Mouse (Mus musculus): Measurements from ENCODE around the gene Letmd1. TPM values are rescaled to one million over a fixed set of nuclear protein-coding genes. Genes with fewer than 3 reads are reported as not detected.
A peak's percentile ranks its signal among the peaks of the same experiment; 100 is the strongest.

Gene Letmd1
- polyA plus RNA-seq, 1 experiment from 2014 or later = 13.6 TPM

DNA sequence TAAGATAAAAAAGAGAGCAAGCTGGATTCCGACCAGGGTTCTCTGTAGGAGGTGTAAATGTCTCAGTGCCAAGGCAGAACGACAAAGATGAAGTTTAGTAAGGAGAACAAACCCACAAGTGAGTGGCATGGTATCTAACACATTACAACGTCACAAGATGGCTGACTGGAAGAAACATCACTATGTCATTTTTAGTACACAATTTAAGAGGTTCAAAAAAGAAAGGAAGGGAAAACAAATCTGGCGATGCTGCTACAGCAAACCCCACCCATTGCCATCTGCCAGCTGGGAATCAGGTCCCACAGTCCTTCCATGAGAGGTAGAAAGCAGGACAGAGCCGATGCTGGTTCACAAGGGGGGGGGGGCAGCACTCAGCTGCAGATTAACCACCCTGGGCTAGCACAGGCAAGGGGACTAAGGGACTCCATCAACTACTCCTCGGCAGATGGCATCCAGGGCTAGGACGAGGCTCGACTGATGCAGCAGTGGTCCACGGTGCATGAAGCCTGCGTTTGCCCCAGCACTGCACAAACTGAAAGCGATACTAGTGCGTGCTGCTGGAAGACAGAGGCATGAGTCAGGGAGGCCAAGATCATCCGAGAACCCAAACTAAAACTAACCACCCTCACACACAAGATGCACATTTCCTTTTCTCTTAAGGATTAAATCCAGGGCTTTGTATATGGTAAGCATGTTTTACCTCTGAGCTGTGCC lies 39.8 kb downstream of the Letmd1 start:
- no peaks in the 10 kb centered on the region for H3K9me3 ChIP-seq (ENCODE audit: control insufficient read depth, low read length)
- H3K27ac ChIP-seq (replicated peaks in 1 of 2; ENCODE audit: control insufficient read depth in 1 of 2, insufficient read depth in 1 of 2, low read depth in 2 of 2, low read length in 2 of 2) = no peak overlapping the region
- 0 out of 4 replicates have a peak, but pooled peaks cover 0 to 3% of the 10 kb centered on the region in 2 experiments for H3K4me1 ChIP-seq (ENCODE audit: control insufficient read depth in 2 of 2, insufficient read depth in 2 of 2, low read length in 2 of 2)
- H3K4me3 ChIP-seq (ENCODE audit: control insufficient read depth in 1 of 2, insufficient read depth in 1 of 2, low read depth in 1 of 2, low read length in 2 of 2) = no peak overlapping the region
- no peak overlapping the region for H3K4me2 ChIP-seq (ENCODE audit: low read length)
- H3K36me3 ChIP-seq (ENCODE audit: control insufficient read depth, insufficient read depth, low read length) = peaks cover 85% of the 10 kb centered on the region
- no peaks in the 10 kb centered on the region for H3K27me3 ChIP-seq (ENCODE audit: control insufficient read depth, insufficient read depth, low read length)
- ATAC-seq (ENCODE audit: insufficient number of reproducible peaks, insufficient read depth, low FRiP score, low read depth) = no peak
- H3K9ac ChIP-seq (ENCODE audit: low read length) = no peak overlapping the region
- 84% methylated on average over 13 of the region's 13 CpGs for WGBS

DNA sequence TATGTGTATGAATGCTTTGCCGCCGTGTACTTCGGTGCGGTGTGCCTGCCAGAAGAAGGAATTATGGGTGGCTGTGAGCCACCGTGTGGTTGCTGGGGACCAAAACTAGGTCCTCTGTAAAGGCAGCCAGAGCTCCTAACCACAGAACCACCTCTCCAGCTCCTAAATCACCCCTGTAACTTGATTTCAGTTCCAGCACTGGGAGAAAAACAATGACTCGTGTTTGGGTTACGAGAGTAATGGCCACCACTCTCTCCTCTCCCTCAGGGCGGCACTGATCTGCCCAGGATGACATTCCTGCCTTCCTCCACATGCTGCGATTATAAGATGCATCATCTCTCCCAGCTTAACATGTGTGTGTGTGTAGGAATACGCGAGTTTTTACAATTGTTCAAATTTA lies 41.2 kb downstream of the Letmd1 start:
- no peaks in the 10 kb centered on the region for H3K4me1 ChIP-seq (ENCODE audit: control insufficient read depth in 2 of 2, insufficient read depth in 2 of 2, low read length in 2 of 2)
- no peak overlapping the region for H3K4me2 ChIP-seq (ENCODE audit: low read length)
- ATAC-seq (ENCODE audit: insufficient number of reproducible peaks, insufficient read depth, low FRiP score, low read depth) = no peak
- H3K9me3 ChIP-seq (ENCODE audit: control insufficient read depth, low read length) = no peaks in the 10 kb centered on the region
- no peaks in the 10 kb centered on the region for H3K27me3 ChIP-seq (ENCODE audit: control insufficient read depth, insufficient read depth, low read length)
- H3K4me3 ChIP-seq (ENCODE audit: control insufficient read depth in 1 of 2, insufficient read depth in 1 of 2, low read depth in 1 of 2, low read length in 2 of 2) = no peak overlapping the region
- H3K36me3 ChIP-seq (ENCODE audit: control insufficient read depth, insufficient read depth, low read length) = peaks cover 85% of the 10 kb centered on the region
- no peak overlapping the region for H3K27ac ChIP-seq (replicated peaks in 1 of 2; ENCODE audit: control insufficient read depth in 1 of 2, insufficient read depth in 1 of 2, low read depth in 2 of 2, low read length in 2 of 2)
- 91% methylated on average over 11 of the region's 11 CpGs for WGBS
- H3K9ac ChIP-seq (ENCODE audit: low read length) = no peak overlapping the region

- ATAC-seq (ENCODE audit: insufficient number of reproducible peaks, insufficient read depth, low FRiP score, low read depth) = no peak
- 65% methylated on average over 4 of the region's 4 CpGs for WGBS
- Histone ChIP-seq H3K27me3 (ENCODE audit: control insufficient read depth, insufficient read depth, low read length) (no peaks in the 10 kb centered on the region), H3K4me3 (ENCODE audit: control insufficient read depth in 1 of 2, insufficient read depth in 1 of 2, low read depth in 1 of 2, low read length in 2 of 2) (no peak overlapping the region), H3K36me3 (ENCODE audit: control insufficient read depth, insufficient read depth, low read length) (peaks cover 66% of the 10 kb centered on the region), H3K27ac (replicated peaks in 1 of 2; ENCODE audit: control insufficient read depth in 1 of 2, insufficient read depth in 1 of 2, low read depth in 2 of 2, low read length in 2 of 2) (no peak overlapping the region), H3K4me1 (ENCODE audit: control insufficient read depth in 2 of 2, insufficient read depth in 2 of 2, low read length in 2 of 2) (no peaks in the 10 kb centered on the region), H3K9me3 (ENCODE audit: control insufficient read depth, low read length) (no peaks in the 10 kb centered on the region), H3K4me2 (ENCODE audit: low read length) (no peak overlapping the region), H3K9ac (ENCODE audit: low read length) (no peak overlapping the region)
Observed at GRCm38 (mm10) chr15:100513387-100513786, 44.6 kb downstream of the Letmd1 start.

DNA sequence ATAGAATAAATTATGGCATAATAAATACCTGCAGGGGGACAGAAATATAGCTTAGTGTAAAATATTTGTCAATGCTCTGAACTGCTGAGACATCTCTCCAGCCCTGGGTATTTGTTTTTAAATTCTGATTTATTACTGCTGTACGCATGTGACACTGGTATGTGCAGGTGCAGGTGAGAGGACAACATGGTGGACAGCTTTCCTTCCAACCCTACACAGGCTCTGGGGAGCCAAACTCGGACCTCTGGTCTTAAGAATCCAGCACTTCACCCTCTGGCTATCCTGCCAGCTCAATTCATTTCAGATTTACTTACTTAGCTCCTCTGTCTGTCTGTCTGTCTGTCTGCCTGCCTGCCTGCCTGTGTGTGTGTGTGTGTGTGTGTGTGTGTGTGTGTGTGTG lies 46.3 kb downstream of the Letmd1 start:
- Histone ChIP-seq H3K36me3 (ENCODE audit: control insufficient read depth, insufficient read depth, low read length) (peaks cover 69% of the 10 kb centered on the region), H3K9me3 (ENCODE audit: control insufficient read depth, low read length) (no peaks in the 10 kb centered on the region), H3K4me3 (ENCODE audit: control insufficient read depth in 1 of 2, insufficient read depth in 1 of 2, low read depth in 1 of 2, low read length in 2 of 2) (no peak overlapping the region), H3K9ac (ENCODE audit: low read length) (no peak overlapping the region), H3K4me2 (ENCODE audit: low read length) (no peak overlapping the region), H3K27me3 (ENCODE audit: control insufficient read depth, insufficient read depth, low read length) (no peaks in the 10 kb centered on the region), H3K4me1 (ENCODE audit: control insufficient read depth in 2 of 2, insufficient read depth in 2 of 2, low read length in 2 of 2) (no peaks in the 10 kb centered on the region), H3K27ac (replicated peaks in 1 of 2; ENCODE audit: control insufficient read depth in 1 of 2, insufficient read depth in 1 of 2, low read depth in 2 of 2, low read length in 2 of 2) (no peak overlapping the region)
- WGBS = 86% methylated on average over 2 of the region's 2 CpGs
- no peak for ATAC-seq (ENCODE audit: insufficient number of reproducible peaks, insufficient read depth, low FRiP score, low read depth)

- ATAC-seq (ENCODE audit: insufficient number of reproducible peaks, insufficient read depth, low FRiP score, low read depth) = no peak
- H3K36me3 ChIP-seq (ENCODE audit: control insufficient read depth, insufficient read depth, low read length) = peaks cover 73% of the 10 kb centered on the region
- no peaks in the 10 kb centered on the region for H3K27me3 ChIP-seq (ENCODE audit: control insufficient read depth, insufficient read depth, low read length)
- no peaks in the 10 kb centered on the region for H3K9me3 ChIP-seq (ENCODE audit: control insufficient read depth, low read length)
- H3K4me2 ChIP-seq (ENCODE audit: low read length) = no peak overlapping the region
- H3K4me3 ChIP-seq (ENCODE audit: control insufficient read depth in 1 of 2, insufficient read depth in 1 of 2, low read depth in 1 of 2, low read length in 2 of 2) = no peak overlapping the region
- no peaks in the 10 kb centered on the region for H3K4me1 ChIP-seq (ENCODE audit: control insufficient read depth in 2 of 2, insufficient read depth in 2 of 2, low read length in 2 of 2)
- WGBS = 93% methylated on average over 14 of the region's 14 CpGs
- no peak overlapping the region for H3K9ac ChIP-seq (ENCODE audit: low read length)
- no peak overlapping the region for H3K27ac ChIP-seq (replicated peaks in 1 of 2; ENCODE audit: control insufficient read depth in 1 of 2, insufficient read depth in 1 of 2, low read depth in 2 of 2, low read length in 2 of 2)
Observed at GRCm38 (mm10) chr15:100520306-100520705, 51.5 kb downstream of the Letmd1 start.

GRCm38 (mm10) chr15:100525405-100525804 lies 56.6 kb downstream of the Letmd1 start:
- WGBS = 89% methylated on average over 14 of the region's 14 CpGs
- no peak overlapping the region for H3K27ac ChIP-seq (replicated peaks in 1 of 2; ENCODE audit: control insufficient read depth in 1 of 2, insufficient read depth in 1 of 2, low read depth in 2 of 2, low read length in 2 of 2)
- no peaks in the 10 kb centered on the region for H3K9me3 ChIP-seq (ENCODE audit: control insufficient read depth, low read length)
- H3K36me3 ChIP-seq (ENCODE audit: control insufficient read depth, insufficient read depth, low read length) = peaks cover 45% of the 10 kb centered on the region
- no peak overlapping the region for H3K9ac ChIP-seq (ENCODE audit: low read length)
- H3K4me1 ChIP-seq (ENCODE audit: control insufficient read depth in 2 of 2, insufficient read depth in 2 of 2, low read length in 2 of 2) = peaks cover 3 to 5% of the 10 kb centered on the region in 2 experiments; a peak in 3 of 4 replicates
- H3K27me3 ChIP-seq (ENCODE audit: control insufficient read depth, insufficient read depth, low read length) = no peaks in the 10 kb centered on the region
- H3K4me3 ChIP-seq (ENCODE audit: control insufficient read depth in 1 of 2, insufficient read depth in 1 of 2, low read depth in 1 of 2, low read length in 2 of 2) = no peak overlapping the region
- H3K4me2 ChIP-seq (ENCODE audit: low read length) = no peak overlapping the region
- no peak for ATAC-seq (ENCODE audit: insufficient number of reproducible peaks, insufficient read depth, low FRiP score, low read depth)

DNA sequence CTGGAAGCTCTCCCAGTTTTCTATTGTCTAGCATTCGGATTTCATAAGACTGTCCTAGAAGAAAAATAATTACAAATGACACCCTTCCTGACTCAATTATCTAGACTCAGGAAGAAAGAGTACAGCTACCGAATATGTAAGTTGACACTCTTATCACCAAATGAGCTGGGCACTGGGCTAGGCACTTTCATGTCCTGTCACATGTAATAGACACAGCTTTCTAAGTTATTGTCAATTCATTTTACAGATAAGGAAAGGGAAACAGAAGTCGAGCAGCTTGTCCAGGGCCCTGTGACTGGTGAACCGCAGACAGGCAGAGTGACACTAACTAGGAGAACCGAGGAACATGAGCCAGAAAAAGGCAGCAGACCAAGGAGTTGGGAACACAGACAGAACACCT lies 59.1 kb downstream of the Letmd1 start:
- Histone ChIP-seq H3K36me3 (ENCODE audit: control insufficient read depth, insufficient read depth, low read length) (peaks cover 22% of the 10 kb centered on the region), H3K27ac (replicated peaks in 1 of 2; ENCODE audit: control insufficient read depth in 1 of 2, insufficient read depth in 1 of 2, low read depth in 2 of 2, low read length in 2 of 2) (peak overlapping the region in 1 of 2 experiments; percentile 46; a peak in 1 of 4 replicates), H3K9me3 (ENCODE audit: control insufficient read depth, low read length) (no peaks in the 10 kb centered on the region), H3K4me2 (ENCODE audit: low read length) (no peak overlapping the region), H3K4me1 (ENCODE audit: control insufficient read depth in 2 of 2, insufficient read depth in 2 of 2, low read length in 2 of 2) (peaks cover 3 to 5% of the 10 kb centered on the region in 2 experiments; a peak in 3 of 4 replicates), H3K9ac (ENCODE audit: low read length) (no peak overlapping the region), H3K4me3 (ENCODE audit: control insufficient read depth in 1 of 2, insufficient read depth in 1 of 2, low read depth in 1 of 2, low read length in 2 of 2) (no peak overlapping the region), H3K27me3 (ENCODE audit: control insufficient read depth, insufficient read depth, low read length) (no peaks in the 10 kb centered on the region)
- no peak for ATAC-seq (ENCODE audit: insufficient number of reproducible peaks, insufficient read depth, low FRiP score, low read depth)
- 31% methylated on average over 5 of the region's 5 CpGs for WGBS

All from heart, embryonic 14.5 days (tissue).